Mouse (Mus musculus) hindbrain, embryonic 16.5 days (tissue): ENCODE data around the gene Naxd. TPM values are rescaled to one million over a fixed set of nuclear protein-coding genes. Genes with fewer than 3 reads are reported as not detected.
A peak's percentile ranks its signal among the peaks of the same experiment; 100 is the strongest.

ENCODE experiments used
- ATAC-seq: fragments of 200-750 bp; cut with Nextera tagmentation; 2 replicates; pipeline ENCODE4 v1.8.0; 2017; ENCODE audit warnings: moderate TSS enrichment, moderate library complexity
- H3K27ac ChIP-seq: fragments of 300-500 bp; sonication (generic); 2 replicates; pipeline ENCODE4 v1.5.1; 2014; ENCODE audit warnings: low read depth, mild to moderate bottlenecking, control low read depth, low read length, moderate library complexity
- H3K27me3 ChIP-seq: fragments of 300-500 bp; sonication (generic); replicated peaks from 2 replicates; pipeline ENCODE4 v1.6.1; 2014; ENCODE audit warnings: low read length; ENCODE audit not compliant: control insufficient read depth, insufficient read depth
- H3K36me3 ChIP-seq: fragments of 300-500 bp; sonication (generic); 2 replicates; pipeline ENCODE4 v1.6.1; 2014; ENCODE audit warnings: mild to moderate bottlenecking, low read length, moderate library complexity, mixed read lengths; ENCODE audit not compliant: control insufficient read depth, insufficient read depth
- H3K4me1 ChIP-seq: fragments of 300-500 bp; sonication (generic); 2 replicates; pipeline ENCODE4 v1.6.1; 2014; ENCODE audit warnings: low read depth, low read length; ENCODE audit not compliant: control insufficient read depth, insufficient read depth
- H3K4me2 ChIP-seq: fragments of 300-500 bp; sonication (generic); 2 replicates; pipeline ENCODE4 v1.6.1; 2014; ENCODE audit warnings: mild to moderate bottlenecking, low read length, control low read depth, moderate library complexity
- H3K4me3 ChIP-seq: fragments of 300-500 bp; sonication (generic); 2 replicates; pipeline ENCODE4 v1.5.1; 2014; ENCODE audit warnings: mild to moderate bottlenecking, low read length, control low read depth, moderate library complexity
- H3K9ac ChIP-seq: fragments of 300-500 bp; sonication (generic); 2 replicates; pipeline ENCODE4 v1.6.1; 2014; ENCODE audit warnings: low read depth, mild to moderate bottlenecking, control low read depth, low read length, moderate library complexity
- H3K9me3 ChIP-seq: fragments of 300-500 bp; sonication (generic); 2 replicates; pipeline ENCODE4 v1.6.1; 2014; ENCODE audit warnings: mild to moderate bottlenecking, low read length, moderate library complexity; ENCODE audit not compliant: control insufficient read depth
- WGBS: fragments of 180-500 bp; shearing (Covaris S2); extraction: QIAGEN DNeasy Blood & Tissue Kit; methylation state at CpG from one replicate; pipeline ENCODE4 v1.1.7; 2014; 5-methylcytosine and 5-hydroxymethylcytosine counted together
- polyA plus RNA-seq: library from polyadenylated mRNA; unstranded; fragments of >200 nt; fragmentation: Nextera tagmentation; extraction: Ambion mirVana; gene quantifications from 2 replicates; pipeline ENCODE4 v1.2.1, GENCODE M21; 2015

Naxd gene
- 133 and 146 TPM in 2 replicates for polyA plus RNA-seq

GRCm38 (mm10) chr8:11497017-11497990, at the start of gene Naxd:
TSS of gene Naxd (plus strand) at chr8:11497506.
- Histone ChIP-seq H3K9me3 (no peaks in the 10 kb centered on the region), H3K4me3 (peak within 1 kb of the TSS; percentile 93), H3K27ac (peak within 1 kb of the TSS; percentile 91), H3K36me3 (no peaks in the 10 kb centered on the region), H3K9ac (peak within 1 kb of the TSS; percentile 92), H3K27me3 (peaks cover 5% of the 10 kb centered on the region), H3K4me1 (peaks cover 16% of the 10 kb centered on the region), H3K4me2 (peak within 1 kb of the TSS; percentile 96)
- WGBS, result 4% methylated on average over 59 of the region's 73 CpGs
- ATAC-seq, result peak; percentile 99

- ATAC-seq, result no peak
Measured at GRCm38 (mm10) chr8:11447910-11448570, 49.3 kb upstream of the Naxd start.

GRCm38 (mm10) chr8:11450184-11451113, 46.9 kb upstream of the Naxd start:
- H3K9ac ChIP-seq, result no peak overlapping the region
- no peak overlapping the region for H3K4me3 ChIP-seq
- no peak overlapping the region for H3K4me2 ChIP-seq
- no peaks in the 10 kb centered on the region for H3K9me3 ChIP-seq
- H3K4me1 ChIP-seq, result no peaks in the 10 kb centered on the region
- 26% methylated on average over 8 of the region's 8 CpGs for WGBS
- no peak overlapping the region for H3K27ac ChIP-seq
- H3K36me3 ChIP-seq, result peaks cover 4% of the 10 kb centered on the region; the same call in 1 of the 2 replicates
- peak; percentile 62 for ATAC-seq
- no peaks in the 10 kb centered on the region for H3K27me3 ChIP-seq

More at GRCm38 (mm10) chr8:11447910-11448570, 49.3 kb upstream of the Naxd start:
- no peak overlapping the region for H3K4me3 ChIP-seq
- no peak overlapping the region for H3K27ac ChIP-seq
- H3K27me3 ChIP-seq, result no peaks in the 10 kb centered on the region
- no peaks in the 10 kb centered on the region for H3K4me1 ChIP-seq
- no peak overlapping the region for H3K9ac ChIP-seq
- H3K9me3 ChIP-seq, result no peaks in the 10 kb centered on the region
- 89% methylated on average over 23 of the region's 23 CpGs for WGBS
- H3K36me3 ChIP-seq, result peaks cover 4% of the 10 kb centered on the region; the same call in 1 of the 2 replicates
- no peak overlapping the region for H3K4me2 ChIP-seq

GRCm38 (mm10) chr8:11452152-11452551, 45.2 kb upstream of the Naxd start:
- H3K27ac ChIP-seq, result no peak overlapping the region
- no peak for ATAC-seq
- H3K9me3 ChIP-seq, result no peaks in the 10 kb centered on the region
- H3K27me3 ChIP-seq, result no peaks in the 10 kb centered on the region
- H3K4me3 ChIP-seq, result no peak overlapping the region
- no peaks in the 10 kb centered on the region for H3K4me1 ChIP-seq
- WGBS, result 96% methylated on average over 1 of the region's 1 CpGs
- H3K36me3 ChIP-seq, result peaks cover 4% of the 10 kb centered on the region; the same call in 1 of the 2 replicates
- H3K9ac ChIP-seq, result no peak overlapping the region
- no peak overlapping the region for H3K4me2 ChIP-seq

- no peaks in the 10 kb centered on the region for H3K9me3 ChIP-seq
- H3K27ac ChIP-seq, result no peak overlapping the region; the same call in 1 of the 2 replicates
- H3K27me3 ChIP-seq, result no peaks in the 10 kb centered on the region
- WGBS, result 61% methylated on average over 3 of the region's 3 CpGs
- H3K9ac ChIP-seq, result no peak overlapping the region
- H3K4me2 ChIP-seq, result no peak overlapping the region
- H3K4me3 ChIP-seq, result no peak overlapping the region
- H3K36me3 ChIP-seq, result peaks cover 4% of the 10 kb centered on the region; the same call in 1 of the 2 replicates
- H3K4me1 ChIP-seq, result no peaks in the 10 kb centered on the region
- ATAC-seq, result no peak
Measured at GRCm38 (mm10) chr8:11452559-11452958, 44.7 kb upstream of the Naxd start.

GRCm38 (mm10) chr8:11452974-11453373, 44.3 kb upstream of the Naxd start:
- WGBS, result 17% methylated on average over 4 of the region's 4 CpGs
- Histone ChIP-seq H3K4me1 (peaks cover 2% of the 10 kb centered on the region; the same call in 1 of the 2 replicates), H3K27ac (no peak overlapping the region; the same call in 1 of the 2 replicates), H3K9ac (no peak overlapping the region), H3K4me2 (no peak overlapping the region), H3K36me3 (peaks cover 4% of the 10 kb centered on the region; the same call in 1 of the 2 replicates), H3K27me3 (no peaks in the 10 kb centered on the region), H3K4me3 (no peak overlapping the region), H3K9me3 (no peaks in the 10 kb centered on the region)
- peak; percentile 35; the same call in 1 of the 2 replicates for ATAC-seq

- H3K4me1 ChIP-seq, result peaks cover 2% of the 10 kb centered on the region; the same call in 1 of the 2 replicates
- WGBS, result 35% methylated on average over 12 of the region's 12 CpGs
- no peak for ATAC-seq
Measured at GRCm38 (mm10) chr8:11454228-11454627, 43.1 kb upstream of the Naxd start.

GRCm38 (mm10) chr8:11457278-11457677, 40.0 kb upstream of the Naxd start:
- no peaks in the 10 kb centered on the region for H3K9me3 ChIP-seq
- H3K4me3 ChIP-seq, result no peak overlapping the region
- H3K27me3 ChIP-seq, result no peaks in the 10 kb centered on the region
- no peak for ATAC-seq
- no peak overlapping the region for H3K27ac ChIP-seq
- no peak overlapping the region for H3K4me2 ChIP-seq
- no peak overlapping the region for H3K9ac ChIP-seq
- 76% methylated on average over 3 of the region's 3 CpGs for WGBS
- H3K36me3 ChIP-seq, result no peaks in the 10 kb centered on the region
- peaks cover 2% of the 10 kb centered on the region; the same call in 1 of the 2 replicates for H3K4me1 ChIP-seq

More at GRCm38 (mm10) chr8:11454228-11454627, 43.1 kb upstream of the Naxd start:
- Histone ChIP-seq H3K27ac (no peak overlapping the region), H3K9me3 (no peaks in the 10 kb centered on the region), H3K4me2 (no peak overlapping the region), H3K9ac (no peak overlapping the region), H3K4me3 (no peak overlapping the region), H3K27me3 (no peaks in the 10 kb centered on the region), H3K36me3 (no peaks in the 10 kb centered on the region)
